Mouse (Mus musculus) embryonic fibroblast, embryonic 13.5 days (primary cell): ENCODE data around the gene Sdk2.

Source experiments
- CTCF ChIP-seq: IDR thresholded peaks from 2 replicates; pipeline ENCODE4 v1.5.1; 2011; ENCODE audit warnings: mild to moderate bottlenecking, control low read depth, low read length, moderate library complexity, borderline replicate concordance; ENCODE audit not compliant: insufficient read depth
- POLR2A ChIP-seq: IDR thresholded peaks from 2 replicates; pipeline ENCODE4 v1.6.1; 2011; ENCODE audit warnings: low read depth, mild to moderate bottlenecking, control low read depth, low read length, moderate library complexity

GRCm38 (mm10) chr11:114061946-114062345, 4.9 kb downstream of the Sdk2 start:
- TF ChIP-seq CTCF (no peak), POLR2A (no peak)
